Comparison of ENCODE assay signal across 9 mouse cellular contexts in genomic region chr8:122575286-122575685, GRCm38 (mm10). TPM values are rescaled to one million over a fixed set of nuclear protein-coding genes. Genes with fewer than 3 reads are reported as not detected.
DNase-seq lines count a peak whose midpoint lies in the region; ATAC-seq and TF ChIP-seq lines count a peak whose summit lies in the region.
"Had no signal": no experiment of that assay in that cellular context is flagged by ENCODE, and none has a peak within 500 bp of the region (broad histone marks: within the 10 kb centered on the region; RNA-seq: fewer than 3 reads in every experiment).

No protein-coding gene starts in this region.

- peak overlapping the region; percentile 86 for H3ac ChIP-seq in C2C12 (ENCODE audit: control insufficient read depth, insufficient read length, low read depth)

- H3K4me1 ChIP-seq in erythroblast, embryonic 14.5 days (ENCODE audit: control insufficient read depth), result peaks cover 71% of the 10 kb centered on the region
- peaks cover 19% of the 10 kb centered on the region for H3K4me1 ChIP-seq in forebrain, embryonic 16.5 days (replicated peaks; ENCODE audit: control insufficient read depth, insufficient read depth, low read length)
- H3K4me1 ChIP-seq in liver, embryonic 14.5 days (replicated peaks; ENCODE audit: control insufficient read depth in 2 of 2, insufficient read depth in 2 of 2, low read length in 1 of 2), result peaks cover 25 to 35% of the 10 kb centered on the region in 2 experiments

- TF ChIP-seq EP300 in liver, embryonic 14.5 days (IDR thresholded peaks at IDR 0.05; ENCODE audit: low read depth), result no peak

- peaks cover 51% of the 10 kb centered on the region for H3K36me3 ChIP-seq in erythroblast, embryonic 14.5 days (ENCODE audit: control insufficient read depth)
- peaks cover 47% of the 10 kb centered on the region for H3K36me3 ChIP-seq in C2C12 (ENCODE audit: control insufficient read depth, insufficient read depth)
- no peaks in the 10 kb centered on the region for H3K36me3 ChIP-seq in forebrain, embryonic 16.5 days (ENCODE audit: control insufficient read depth, insufficient read depth)
- H3K36me3 ChIP-seq in liver, embryonic 14.5 days (replicated peaks; ENCODE audit: control insufficient read depth, insufficient read depth, low read depth), result peaks cover 35% of the 10 kb centered on the region

- ATAC-seq in erythroblast, adult 5-6 weeks (replicated peaks; ENCODE audit: low FRiP score, poor library complexity, severe bottlenecking), result no peak
- ATAC-seq in forebrain, embryonic 16.5 days, result no peak
- ATAC-seq in liver, embryonic 14.5 days (ENCODE audit: insufficient read depth), result peak; percentile 8; the same call in 1 of the 2 replicates
- no peak for ATAC-seq in erythroid progenitor cell, adult 5-6 weeks (replicated peaks; ENCODE audit: low FRiP score, poor library complexity, severe bottlenecking)

- no peak overlapping the region for H3K9ac ChIP-seq in forebrain, embryonic 16.5 days (replicated peaks; ENCODE audit: low read depth, low read length)
- peak overlapping the region; percentile 73 for H3K9ac ChIP-seq in liver, embryonic 14.5 days (replicated peaks)

- H3K79me3 ChIP-seq in C2C12 (ENCODE audit: low read depth), result peaks cover 23% of the 10 kb centered on the region

- H3K9me3 ChIP-seq in erythroblast, embryonic 14.5 days (ENCODE audit: control insufficient read depth, low read length), result no peaks in the 10 kb centered on the region; the same call in 1 of the 2 replicates
- no peaks in the 10 kb centered on the region for H3K9me3 ChIP-seq in forebrain, embryonic 16.5 days (ENCODE audit: control insufficient read depth, low read length)
- H3K9me3 ChIP-seq in liver, embryonic 14.5 days (ENCODE audit: control insufficient read depth, low read length), result no peaks in the 10 kb centered on the region

- peaks cover 54% of the 10 kb centered on the region for H3K79me2 ChIP-seq in C2C12 (ENCODE audit: control insufficient read depth, insufficient read depth)

- DNase-seq in liver, embryonic 14.5 days (ENCODE audit: low read depth in 3 of 3, low spot score in 3 of 3), result no peak
- no peak for DNase-seq in adrenal gland, adult 18-20 months (ENCODE audit: low spot score in 2 of 2)
- no peak for DNase-seq in adrenal gland, postnatal 25 days
- DNase-seq: left cerebral cortex, postnatal 4 days had no signal

- peak overlapping the region; percentile 69 for H3K4me2 ChIP-seq in forebrain, embryonic 16.5 days (ENCODE audit: low read length)
- peak overlapping the region; percentile 82 for H3K4me2 ChIP-seq in liver, embryonic 14.5 days (ENCODE audit: low read depth)

- no peak overlapping the region for H3K27ac ChIP-seq in forebrain, embryonic 16.5 days (ENCODE audit: low read length)
- peak overlapping the region; percentile 63 for H3K27ac ChIP-seq in liver, embryonic 14.5 days

- H3K4me3 ChIP-seq in erythroblast, embryonic 14.5 days (replicated peaks), result peak overlapping the region; percentile 79
- H3K4me3 ChIP-seq in C2C12 (ENCODE audit: insufficient read depth, poor library complexity, severe bottlenecking), result peak overlapping the region; percentile 78
- no peak overlapping the region; the same call in 1 of the 2 replicates for H3K4me3 ChIP-seq in forebrain, embryonic 16.5 days (replicated peaks; ENCODE audit: low read length)
- peak overlapping the region; percentile 59 to 68 for H3K4me3 ChIP-seq in liver, embryonic 14.5 days (ENCODE audit: insufficient read depth in 1 of 2, low read depth in 2 of 2, low read length in 2 of 2)

- no peak for TF ChIP-seq CTCF in C2C12 (IDR thresholded peaks at IDR 0.05; ENCODE audit: control insufficient read depth, insufficient read depth, insufficient read length)
- no peak for TF ChIP-seq CTCF in liver, embryonic 14.5 days (IDR thresholded peaks at IDR 0.05; ENCODE audit: low read depth)

- H3K27me3 ChIP-seq in erythroblast, embryonic 14.5 days (ENCODE audit: control insufficient read depth), result peaks cover 9% of the 10 kb centered on the region
- H3K27me3 ChIP-seq in C2C12 (ENCODE audit: control insufficient read depth, insufficient read depth, insufficient read length), result no peaks in the 10 kb centered on the region
- no peaks in the 10 kb centered on the region for H3K27me3 ChIP-seq in forebrain, embryonic 16.5 days (replicated peaks; ENCODE audit: control insufficient read depth, insufficient read depth, low read length)
- no peaks in the 10 kb centered on the region for H3K27me3 ChIP-seq in liver, embryonic 14.5 days (ENCODE audit: control insufficient read depth, insufficient read depth, low read length)

- 78% methylated on average over 8 of the region's 8 CpGs for WGBS in forebrain, embryonic 16.5 days
- WGBS in liver, embryonic 14.5 days (ENCODE audit: insufficient replicate concordance), result 14% methylated on average over 8 of the region's 8 CpGs

TF ChIP-seq in C2C12, 6 proteins besides CTCF, POLR2A, EP300 and RAD21 (continues in another document):
- TF ChIP-seq MAX (IDR thresholded peaks at IDR 0.05), result no peak

RNA-seq across cellular contexts. Expression of gene Aprt, which starts 1.4 kb away (rescaled TPM):
- polyA plus RNA-seq in erythroblast, embryonic 14.5 days (2012), result 4.8 and 8.0 TPM in 2 replicates
- total RNA-seq in erythroblast, adult 5-6 weeks (2015; ENCODE audit: low replicate concordance), result 77.1 and 85.7 TPM in 2 replicates
- total RNA-seq in erythroblast, adult 5-6 weeks (2017; ENCODE audit: low replicate concordance), result 20.6 and 30.2 TPM in 2 replicates
- polyA plus RNA-seq in C2C12 (2012; fragmentation: generic; extraction: Trizol), result 615 TPM
- 184 and 204 TPM in 2 replicates for polyA plus RNA-seq in forebrain, embryonic 16.5 days (2015; fragmentation: Nextera tagmentation; extraction: Ambion mirVana)
- 87.5 and 101 TPM in 2 replicates for polyA plus RNA-seq in liver, embryonic 14.5 days (2012; rRNA removed)
- polyA plus RNA-seq in liver, embryonic 14.5 days (2014; fragmentation: Nextera tagmentation; extraction: Ambion mirVana), result 197 TPM in 2 replicates
- 39.4 and 53.7 TPM in 2 replicates for total RNA-seq in erythroid progenitor cell, adult 5-6 weeks (2015; ENCODE audit: low replicate concordance)
- total RNA-seq in erythroid progenitor cell, adult 5-6 weeks (2017; ENCODE audit: low replicate concordance), result 12.3 and 15.5 TPM in 2 replicates
- total RNA-seq in adrenal gland, adult 18-20 months (2021), result 10 to 100 TPM; 71.3 to 71.7 TPM
- total RNA-seq in adrenal gland, postnatal 25 days (2021), result 50.6 and 66.4 TPM in 2 replicates

RNA-seq across cellular contexts. Expression of gene Cdt1, which starts 7.5 kb away (rescaled TPM):
- polyA plus RNA-seq in erythroblast, embryonic 14.5 days (2012), result 94.9 and 97.5 TPM in 2 replicates
- 16.1 and 24.2 TPM in 2 replicates for total RNA-seq in erythroblast, adult 5-6 weeks (2015; ENCODE audit: low replicate concordance)
- 38.2 and 47.5 TPM in 2 replicates for total RNA-seq in erythroblast, adult 5-6 weeks (2017; ENCODE audit: low replicate concordance)
- polyA plus RNA-seq in C2C12 (2012; fragmentation: generic; extraction: Trizol), result 79.5 TPM
- 12.0 and 13.9 TPM in 2 replicates for polyA plus RNA-seq in forebrain, embryonic 16.5 days (2015; fragmentation: Nextera tagmentation; extraction: Ambion mirVana)
- 62.3 and 65.3 TPM in 2 replicates for polyA plus RNA-seq in liver, embryonic 14.5 days (2012; rRNA removed)
- polyA plus RNA-seq in liver, embryonic 14.5 days (2014; fragmentation: Nextera tagmentation; extraction: Ambion mirVana), result 41.9 and 48.8 TPM in 2 replicates
- total RNA-seq in erythroid progenitor cell, adult 5-6 weeks (2015; ENCODE audit: low replicate concordance), result 55.5 and 65.8 TPM in 2 replicates
- 33.0 and 77.8 TPM in 2 replicates for total RNA-seq in erythroid progenitor cell, adult 5-6 weeks (2017; ENCODE audit: low replicate concordance)
- 1 to 10 TPM; 4.7 to 4.9 TPM for total RNA-seq in adrenal gland, adult 18-20 months (2021)
- total RNA-seq in adrenal gland, postnatal 25 days (2021), result 12.5 and 17.7 TPM in 2 replicates

RNA-seq across cellular contexts. Expression of gene Piezo1, which starts 24.2 kb away (rescaled TPM):
- 22.2 and 31.8 TPM in 2 replicates for polyA plus RNA-seq in erythroblast, embryonic 14.5 days (2012)
- 12.1 and 17.1 TPM in 2 replicates for total RNA-seq in erythroblast, adult 5-6 weeks (2015; ENCODE audit: low replicate concordance)
- 14.7 and 23.0 TPM in 2 replicates for total RNA-seq in erythroblast, adult 5-6 weeks (2017; ENCODE audit: low replicate concordance)
- 107 TPM for polyA plus RNA-seq in C2C12 (2012; fragmentation: generic; extraction: Trizol)
- polyA plus RNA-seq in forebrain, embryonic 16.5 days (2015; fragmentation: Nextera tagmentation; extraction: Ambion mirVana), result 1.9 and 3.4 TPM in 2 replicates
- polyA plus RNA-seq in liver, embryonic 14.5 days (2012; rRNA removed), result 49.5 and 60.9 TPM in 2 replicates
- 12.6 and 15.4 TPM in 2 replicates for polyA plus RNA-seq in liver, embryonic 14.5 days (2014; fragmentation: Nextera tagmentation; extraction: Ambion mirVana)
- total RNA-seq in erythroid progenitor cell, adult 5-6 weeks (2015; ENCODE audit: low replicate concordance), result 32.1 and 43.2 TPM in 2 replicates
- total RNA-seq in erythroid progenitor cell, adult 5-6 weeks (2017; ENCODE audit: low replicate concordance), result 31.8 and 52.9 TPM in 2 replicates
- 10 to 100 TPM; 14.1 to 28.4 TPM for total RNA-seq in adrenal gland, adult 18-20 months (2021)
- 18.3 and 20.1 TPM in 2 replicates for total RNA-seq in adrenal gland, postnatal 25 days (2021)

RNA-seq across cellular contexts. Expression of gene Galns, which starts 36.0 kb away (rescaled TPM):
- polyA plus RNA-seq in erythroblast, embryonic 14.5 days (2012), result 0.07 and 0.08 TPM in 2 replicates
- 8.6 and 23.2 TPM in 2 replicates for total RNA-seq in erythroblast, adult 5-6 weeks (2015; ENCODE audit: low replicate concordance)
- 8.6 and 15.5 TPM in 2 replicates for total RNA-seq in erythroblast, adult 5-6 weeks (2017; ENCODE audit: low replicate concordance)
- polyA plus RNA-seq in C2C12 (2012; fragmentation: generic; extraction: Trizol), result 9.8 TPM
- polyA plus RNA-seq in forebrain, embryonic 16.5 days (2015; fragmentation: Nextera tagmentation; extraction: Ambion mirVana), result 3.8 and 4.6 TPM in 2 replicates
- 4.3 and 4.6 TPM in 2 replicates for polyA plus RNA-seq in liver, embryonic 14.5 days (2012; rRNA removed)
- 3.8 and 4.7 TPM in 2 replicates for polyA plus RNA-seq in liver, embryonic 14.5 days (2014; fragmentation: Nextera tagmentation; extraction: Ambion mirVana)
- 4.6 and 24.5 TPM in 2 replicates for total RNA-seq in erythroid progenitor cell, adult 5-6 weeks (2015; ENCODE audit: low replicate concordance)
- total RNA-seq in erythroid progenitor cell, adult 5-6 weeks (2017; ENCODE audit: low replicate concordance), result 4.2 and 5.0 TPM in 2 replicates
- 1 to 10 TPM; 5.0 to 6.1 TPM for total RNA-seq in adrenal gland, adult 18-20 months (2021)
- total RNA-seq in adrenal gland, postnatal 25 days (2021), result 6.2 and 7.3 TPM in 2 replicates

RNA-seq across cellular contexts. Expression of gene Trappc2l, which starts 36.2 kb away (rescaled TPM):
- polyA plus RNA-seq in erythroblast, embryonic 14.5 days (2012), result 0.16 and 0.80 TPM in 2 replicates
- total RNA-seq in erythroblast, adult 5-6 weeks (2015; ENCODE audit: low replicate concordance), result 17.7 and 26.8 TPM in 2 replicates
- total RNA-seq in erythroblast, adult 5-6 weeks (2017; ENCODE audit: low replicate concordance), result 9.1 and 10.2 TPM in 2 replicates
- 70.2 TPM for polyA plus RNA-seq in C2C12 (2012; fragmentation: generic; extraction: Trizol)
- 72.0 and 92.6 TPM in 2 replicates for polyA plus RNA-seq in forebrain, embryonic 16.5 days (2015; fragmentation: Nextera tagmentation; extraction: Ambion mirVana)
- 15.5 and 27.9 TPM in 2 replicates for polyA plus RNA-seq in liver, embryonic 14.5 days (2012; rRNA removed)
- polyA plus RNA-seq in liver, embryonic 14.5 days (2014; fragmentation: Nextera tagmentation; extraction: Ambion mirVana), result 32.5 and 35.4 TPM in 2 replicates
- total RNA-seq in erythroid progenitor cell, adult 5-6 weeks (2015; ENCODE audit: low replicate concordance), result 18.0 and 43.2 TPM in 2 replicates
- total RNA-seq in erythroid progenitor cell, adult 5-6 weeks (2017; ENCODE audit: low replicate concordance), result 1.8 and 5.9 TPM in 2 replicates
- 10 to 100 TPM; 63.1 to 64.5 TPM for total RNA-seq in adrenal gland, adult 18-20 months (2021)
- 57.9 and 63.3 TPM in 2 replicates for total RNA-seq in adrenal gland, postnatal 25 days (2021)
